Mouse (Mus musculus): ENCODE measurements around the gene Dop1a.

Dop1a gene

DNA sequence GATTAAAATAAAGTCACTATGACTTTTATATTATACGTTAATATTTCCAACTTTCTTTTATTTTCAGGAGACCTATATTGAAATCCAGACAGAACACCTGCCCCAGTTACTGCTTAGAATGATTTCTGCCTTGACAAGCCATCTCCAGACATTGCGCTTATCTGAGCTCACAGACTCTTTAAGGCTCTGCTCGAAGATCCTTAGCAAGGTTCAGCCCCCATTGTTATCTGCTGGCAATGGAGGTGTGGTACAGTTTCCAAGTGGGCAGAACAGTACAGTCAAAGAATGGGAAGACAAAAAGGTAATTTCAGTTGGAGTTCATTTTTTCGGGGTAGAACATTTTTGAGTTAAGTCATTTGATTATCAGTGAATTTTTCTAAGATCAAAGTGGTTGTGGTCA, 40.5 kb downstream of the Dop1a start:
- no peak for DNase-seq

DNA sequence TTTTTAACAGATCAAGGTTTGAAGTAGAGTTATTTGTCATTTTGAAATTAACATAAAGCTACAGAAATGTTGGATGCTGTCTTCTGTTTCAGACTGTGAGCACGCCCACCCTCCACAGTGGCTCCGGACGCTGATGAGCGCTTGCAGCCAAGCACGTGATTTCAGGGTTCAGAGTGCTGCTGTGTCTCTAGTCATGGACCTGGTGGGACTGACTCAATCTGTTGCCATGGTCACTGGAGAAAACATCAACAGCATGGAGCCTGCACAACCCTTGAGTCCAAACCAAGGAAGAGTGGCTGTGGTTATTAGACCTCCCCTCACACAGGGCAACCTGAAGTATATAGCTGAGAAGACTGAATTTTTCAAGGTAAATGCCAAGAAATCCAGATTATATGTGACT, 46.8 kb downstream of the Dop1a start:
- DNase-seq, result no peak

DNA sequence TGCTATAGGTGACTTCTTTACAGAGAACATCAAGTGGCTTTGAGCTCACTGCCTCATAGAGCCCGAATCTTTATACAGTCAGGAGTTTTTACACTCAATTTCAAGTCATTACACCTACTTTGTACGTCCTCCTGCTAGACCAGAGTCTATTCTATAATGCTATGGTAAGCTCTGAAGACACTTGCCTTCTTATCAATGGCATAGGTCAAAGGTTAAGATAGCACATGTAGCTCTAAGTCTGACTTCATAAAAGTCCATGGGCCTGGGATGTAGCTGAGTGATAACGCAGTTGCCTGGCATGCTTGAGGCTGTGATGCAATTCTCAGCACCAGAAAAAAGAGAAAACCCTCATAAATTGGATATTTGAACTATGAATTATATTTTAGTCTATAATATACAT, 47.4 kb downstream of the Dop1a start:
- no peak for DNase-seq

DNA sequence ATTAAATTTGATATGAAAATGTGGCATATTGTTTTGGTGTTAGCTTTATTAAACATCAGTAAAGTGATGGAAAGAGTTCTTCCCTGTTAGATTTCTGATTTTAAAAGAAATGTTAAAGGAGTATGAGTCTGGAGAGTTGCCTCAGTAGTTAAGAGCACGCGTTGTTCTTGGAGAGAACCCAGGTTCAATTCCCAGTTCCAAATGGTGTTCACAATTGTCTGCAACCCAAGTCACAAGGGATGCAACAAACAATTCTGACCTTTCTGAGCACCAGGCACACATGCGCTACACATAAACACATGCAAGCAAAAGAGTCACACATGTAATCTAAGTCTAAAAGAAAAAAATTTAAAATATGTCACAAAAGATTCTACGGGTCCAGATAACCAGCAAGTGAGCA, 47.8 kb downstream of the Dop1a start:
- DNase-seq, result no peak

DNA sequence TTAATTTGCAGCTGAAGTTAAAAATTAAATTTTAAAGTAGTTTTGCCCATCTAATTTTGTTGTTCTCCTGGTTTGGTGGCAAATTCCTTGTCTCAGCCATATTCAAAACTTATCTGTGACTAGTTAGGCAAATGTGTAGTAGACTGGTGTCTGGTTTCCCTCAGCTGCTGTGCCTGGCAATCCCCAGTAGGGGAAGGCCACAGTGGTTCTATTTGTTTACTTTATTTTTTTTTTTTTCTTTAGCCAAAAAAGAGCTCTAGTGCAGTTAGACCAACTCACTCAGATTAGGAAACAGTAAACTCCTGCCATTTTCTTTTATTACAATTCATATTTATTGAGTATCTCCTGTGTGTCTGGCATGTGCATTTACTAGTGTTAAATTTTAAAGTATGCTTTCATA, 55.4 kb downstream of the Dop1a start:
- DNase-seq, result no peak

DNA sequence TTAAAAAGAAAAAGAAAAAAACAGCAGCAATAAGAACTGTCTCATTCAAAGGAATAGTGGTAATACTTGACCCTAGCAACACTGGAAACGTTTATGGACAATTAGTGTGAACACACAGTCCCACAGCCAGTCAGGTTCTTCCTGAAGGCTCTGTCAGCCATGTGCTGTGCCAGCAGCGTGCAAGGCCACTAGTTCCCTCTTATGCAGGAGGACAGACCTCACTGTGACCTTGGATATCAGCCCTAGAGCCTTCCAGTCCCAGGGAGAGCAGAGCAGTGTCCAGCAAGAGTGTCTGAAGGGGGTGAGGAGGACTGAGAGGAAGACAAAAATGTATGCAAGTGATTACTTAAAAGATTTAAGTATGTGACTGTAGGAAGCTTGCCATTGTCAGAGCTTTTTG, 58.6 kb downstream of the Dop1a start:
- no peak for DNase-seq

DNA sequence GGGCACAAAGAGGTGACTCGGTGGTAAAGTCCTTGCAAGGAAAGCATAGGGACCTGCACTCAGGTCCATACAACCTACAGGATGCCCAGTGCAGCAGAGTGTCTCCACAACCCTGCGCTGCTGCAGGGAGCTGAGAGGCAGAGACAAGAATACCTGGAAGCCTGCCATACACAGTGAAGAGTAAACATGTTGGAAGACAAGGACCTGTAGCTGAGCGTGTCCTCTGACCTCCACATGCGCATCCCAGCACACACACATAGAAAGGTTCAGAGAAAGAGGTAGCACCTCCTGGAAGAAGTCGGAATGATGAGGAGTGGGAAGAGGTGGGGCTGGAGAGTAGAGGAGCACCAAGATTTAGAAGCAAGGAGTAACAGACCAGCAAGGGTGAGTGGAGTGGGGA, 67.1 kb downstream of the Dop1a start:
- no peak for DNase-seq

DNA sequence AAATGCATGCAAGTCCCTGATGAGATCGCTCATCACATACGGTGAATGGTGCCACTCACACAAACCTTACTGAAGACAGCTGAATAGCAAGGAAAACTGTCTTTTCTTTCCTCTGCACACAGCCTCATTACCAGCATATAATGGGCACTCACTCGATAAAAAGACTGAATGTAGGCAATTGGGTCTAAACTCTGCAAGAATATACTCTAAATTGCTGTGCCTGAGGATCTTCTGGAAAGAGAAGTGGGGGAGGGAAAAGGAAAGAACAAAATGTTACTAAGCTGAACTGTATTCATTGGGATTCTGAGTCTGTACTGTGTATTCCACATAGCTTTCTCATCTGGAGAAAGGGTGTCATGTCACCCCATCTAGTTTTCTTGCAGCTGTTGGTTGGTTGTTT, 76.5 kb downstream of the Dop1a start:
- DNase-seq, result no peak

DNA sequence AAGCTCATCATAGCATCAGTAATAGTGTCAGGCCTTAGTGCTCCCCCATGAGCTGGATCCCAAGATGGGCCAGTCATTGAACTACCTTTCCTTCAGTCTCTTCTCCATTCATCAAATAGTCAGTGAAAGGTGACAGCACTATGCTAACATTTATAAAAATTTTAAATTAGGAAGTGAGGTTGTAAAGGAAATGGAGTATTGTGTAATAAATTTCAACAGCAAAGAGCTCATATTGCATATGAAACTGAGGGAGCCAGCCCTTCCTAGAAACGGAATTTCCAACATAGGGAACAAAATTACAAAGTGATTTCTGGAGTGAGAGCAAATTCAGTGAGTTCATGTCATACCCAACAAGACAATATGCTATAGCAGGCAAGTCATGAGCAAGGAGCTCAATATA, 77.6 kb downstream of the Dop1a start:
- no peak for DNase-seq

DNA sequence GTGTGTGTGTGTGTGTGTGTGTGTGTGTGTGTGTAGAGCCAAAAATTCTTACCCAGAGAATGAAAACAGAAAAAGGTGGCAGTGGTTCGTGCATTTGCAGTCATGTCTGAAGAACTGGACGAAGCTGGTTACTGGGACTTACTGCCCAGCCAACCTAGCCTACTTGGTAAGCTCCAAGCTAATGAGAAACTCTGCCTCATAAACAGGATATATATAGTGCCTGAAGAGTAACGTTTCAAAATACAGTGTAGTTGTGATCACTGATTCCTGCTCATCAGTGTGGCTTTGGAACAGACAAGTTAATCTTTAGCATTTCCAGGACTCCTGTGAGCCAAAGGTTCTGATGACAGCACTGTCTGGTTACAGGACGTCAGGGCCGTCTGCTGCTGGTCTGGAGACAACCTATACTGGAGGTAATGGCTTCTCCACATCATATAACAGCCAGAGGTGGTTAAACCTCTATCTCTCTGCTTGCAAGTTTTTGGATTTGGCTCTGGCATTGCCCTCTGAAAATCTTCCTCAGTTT, 82.7 kb downstream of the Dop1a start:
- DNase-seq, result no peak

DNA sequence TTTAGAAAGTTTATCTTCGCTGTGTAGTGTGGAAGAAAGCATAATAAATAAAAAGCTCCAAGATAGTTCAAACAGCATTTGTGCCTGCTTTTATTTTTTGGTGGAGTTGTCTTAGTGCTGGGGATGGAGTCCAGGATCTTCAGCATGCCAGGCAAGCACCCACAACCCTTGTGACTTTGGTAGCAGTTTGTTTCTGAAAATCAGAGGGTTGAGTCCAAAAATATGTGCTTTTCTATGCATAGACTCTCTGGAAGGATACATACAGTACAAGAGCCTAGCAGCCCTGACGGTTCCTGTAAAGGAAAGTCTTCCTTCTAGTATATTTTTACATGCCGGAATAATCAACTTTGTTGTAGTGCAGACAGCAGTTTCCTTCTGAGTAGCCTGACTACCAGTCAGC, 83.8 kb downstream of the Dop1a start:
- no peak for DNase-seq

DNA sequence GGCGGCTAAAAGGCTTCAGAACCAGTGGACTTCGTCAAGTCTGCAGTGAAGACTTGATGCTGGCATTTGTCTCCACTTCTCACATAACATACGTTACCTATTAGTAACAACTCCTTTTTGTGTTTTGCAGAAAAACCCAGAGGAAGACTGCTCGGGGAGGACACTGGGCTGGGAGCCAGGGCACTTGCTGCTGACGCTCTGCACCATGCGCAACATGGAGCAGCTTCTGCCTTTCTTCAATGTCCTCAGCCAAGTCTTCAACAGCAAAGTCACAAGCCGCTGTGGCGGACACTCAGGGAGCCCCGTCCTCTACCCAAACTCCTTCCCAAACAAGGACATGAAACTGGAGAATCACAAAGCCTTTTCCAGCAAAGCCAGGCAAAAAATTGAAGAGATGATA, 86.9 kb downstream of the Dop1a start:
- no peak for DNase-seq

DNA sequence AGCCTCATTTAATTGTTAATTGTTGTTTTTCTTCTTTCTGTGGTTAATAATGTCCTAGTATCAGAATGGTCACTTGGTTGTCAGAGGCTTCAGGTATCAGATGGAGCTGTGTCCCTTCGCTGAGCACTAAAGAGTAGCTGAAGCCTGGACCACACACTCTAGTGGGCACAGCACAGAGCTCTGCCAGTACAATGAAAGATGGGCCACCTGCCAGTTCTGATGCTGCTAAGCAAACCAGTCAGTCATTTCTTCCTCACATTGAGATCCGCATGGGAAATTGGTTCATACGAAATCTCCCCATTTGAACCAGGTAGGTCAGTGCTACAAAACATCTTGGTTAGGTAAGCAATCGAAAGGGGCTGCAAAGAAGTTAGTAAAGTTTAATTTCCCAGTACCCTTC, 87.7 kb downstream of the Dop1a start:
- DNase-seq, result no peak

DNA sequence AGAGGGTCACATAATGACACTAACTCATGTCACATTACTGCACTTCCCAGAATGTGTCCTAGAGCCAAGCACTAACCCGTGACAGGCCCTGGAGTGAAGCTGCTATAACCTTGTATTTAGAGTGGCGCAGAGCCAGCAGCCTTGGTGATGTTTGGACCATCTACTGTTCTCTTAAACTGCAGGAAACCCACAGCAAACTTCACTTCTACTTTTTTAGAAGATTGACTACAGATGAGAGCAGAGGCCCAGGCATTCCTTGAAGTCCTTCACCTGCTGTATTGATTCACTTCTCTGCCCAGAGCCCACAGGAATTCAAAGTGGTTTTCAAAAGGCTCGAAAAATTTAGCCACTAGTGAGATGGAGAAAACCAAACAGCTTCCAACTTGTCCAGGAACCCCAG, 93.6 kb downstream of the Dop1a start:
- no peak for DNase-seq

DNA sequence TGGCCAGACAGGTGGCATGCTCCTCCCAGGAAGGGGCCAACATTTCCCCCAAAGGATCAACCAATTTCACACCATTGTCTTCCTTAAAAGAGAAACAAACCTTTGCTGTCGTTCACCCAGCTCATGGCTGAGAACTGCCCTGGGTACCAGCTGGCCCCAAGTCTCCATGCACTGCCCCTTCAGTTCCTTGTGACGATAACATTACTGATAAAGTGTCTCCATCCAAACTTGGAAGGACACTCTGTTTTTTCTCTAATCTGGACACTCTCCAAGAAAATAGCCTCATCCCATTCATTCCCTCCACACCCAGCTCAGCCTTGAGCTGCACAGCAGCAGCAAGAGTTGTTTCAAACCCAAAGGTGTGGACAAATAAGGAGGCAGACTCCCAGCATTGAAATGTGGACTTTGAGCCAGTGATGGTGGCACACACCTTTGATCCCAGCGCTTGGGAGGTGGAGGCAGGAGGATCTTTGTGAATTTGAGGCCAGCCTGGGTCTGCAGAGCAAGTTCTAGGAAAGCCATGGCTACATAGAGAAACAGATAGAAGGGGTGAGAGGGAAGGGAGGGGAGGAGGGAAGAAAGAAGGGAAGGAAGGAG, 102.5 kb downstream of the Dop1a start:
- no peak for DNase-seq

DNA sequence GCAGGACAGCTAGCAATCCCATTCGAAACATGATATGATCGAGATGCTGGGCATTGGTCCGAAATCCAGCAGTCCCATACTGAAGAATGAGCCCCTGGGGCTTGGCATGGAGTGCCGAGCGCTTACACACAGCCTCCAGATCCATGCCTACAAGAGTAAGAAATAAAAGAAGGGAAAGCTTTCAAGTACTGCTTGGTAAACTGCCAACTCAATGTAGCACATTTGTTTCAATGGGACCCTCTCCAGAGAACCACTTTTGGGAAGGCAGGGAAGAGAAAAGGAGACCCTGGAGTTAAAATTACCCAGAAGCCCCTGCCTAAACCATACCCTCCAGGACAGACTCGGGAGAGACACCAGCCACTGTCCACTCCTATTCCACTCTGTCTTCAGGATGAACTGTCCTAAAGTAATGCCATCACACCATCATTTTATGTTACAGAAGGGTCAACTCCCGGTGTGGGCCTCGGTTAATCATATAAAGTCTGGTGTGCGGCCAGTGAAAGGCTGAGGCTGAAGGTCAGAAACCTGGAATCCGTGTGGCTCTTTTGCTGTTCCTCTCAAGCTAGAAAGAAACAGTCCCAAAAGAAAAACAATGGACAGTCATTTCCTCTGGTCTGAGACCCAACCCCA, 103.4 kb downstream of the Dop1a start:
- no peak for DNase-seq

DNA sequence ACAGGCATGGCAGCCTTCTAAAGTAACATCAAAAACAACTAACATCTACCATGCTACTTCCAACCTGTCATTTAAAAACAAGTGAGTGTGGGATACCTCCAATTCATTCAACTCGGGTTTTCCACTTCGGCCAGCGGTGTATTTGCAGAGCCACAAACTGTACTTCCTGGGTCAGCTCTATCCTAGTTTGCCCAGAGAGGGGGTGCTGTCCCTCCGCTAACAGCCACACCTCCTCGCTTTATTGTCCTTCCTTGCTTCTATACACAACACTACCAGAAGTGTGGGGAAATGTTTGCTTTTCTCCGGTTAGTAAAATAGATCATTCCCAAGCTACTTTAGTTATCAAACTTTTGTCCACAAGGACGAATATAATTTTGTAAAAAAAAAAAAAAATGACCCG, 104.0 kb downstream of the Dop1a start:
- DNase-seq, result no peak

DNA sequence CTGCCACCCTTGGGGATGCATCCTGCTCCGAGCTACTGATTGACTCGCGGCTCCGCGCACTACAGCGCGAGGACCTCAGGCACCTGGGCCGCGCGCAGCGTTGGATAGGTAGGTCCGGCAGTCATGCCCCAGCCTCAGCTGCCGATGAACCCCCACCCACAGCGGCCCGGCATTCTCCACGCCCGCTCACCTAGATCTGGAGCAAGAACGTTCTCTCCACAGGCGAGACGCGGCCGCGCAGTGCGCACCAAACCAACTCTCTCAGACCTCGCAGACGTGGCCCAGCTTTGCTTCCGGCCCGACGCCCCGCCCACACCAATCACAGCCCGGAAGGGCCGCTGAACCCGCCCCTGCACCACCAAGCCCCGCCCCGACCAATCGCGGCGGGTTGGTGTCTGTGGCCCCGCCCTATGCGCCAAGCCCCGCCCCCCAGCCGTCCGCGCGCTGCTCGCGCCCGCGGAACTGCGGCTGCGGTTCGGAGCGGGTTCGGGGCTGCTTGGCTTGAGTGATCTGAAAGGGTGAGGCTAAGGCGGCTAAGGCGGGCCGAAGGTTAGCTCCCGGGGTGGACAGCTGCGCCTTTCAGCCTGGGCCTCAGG, 104.7 kb downstream of the Dop1a start, which contains the start of the genes Pgm3 and Rwdd2a:
Gene Pgm3, minus strand, starts transcription at position 303 of the 596 bp plus-strand sequence.
Gene Rwdd2a, plus strand, starts transcription at position 452 of the 596 bp plus-strand sequence.
- peak; percentile 98 for DNase-seq

DNA sequence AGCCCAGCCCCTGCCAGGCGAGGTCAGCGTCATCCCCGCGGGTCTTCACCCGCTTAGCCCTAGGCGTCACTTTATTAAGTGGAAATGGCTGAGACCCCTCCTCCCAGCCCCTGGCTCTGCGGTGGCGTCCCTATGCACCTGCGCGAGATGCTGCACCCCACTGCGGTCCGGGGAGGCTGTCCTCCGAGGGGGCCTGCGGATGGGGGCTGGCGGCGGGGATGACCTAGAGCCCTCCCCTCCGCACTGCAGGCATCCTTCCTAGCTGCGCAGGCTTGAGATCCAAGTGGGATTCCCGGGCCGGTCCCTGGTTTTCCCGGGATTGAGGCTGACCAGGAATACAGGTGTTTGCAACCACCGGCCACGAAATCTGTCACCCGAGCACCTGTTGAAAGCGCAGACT, 105.2 kb downstream of the Dop1a start:
- DNase-seq, result peak; percentile 70

DNA sequence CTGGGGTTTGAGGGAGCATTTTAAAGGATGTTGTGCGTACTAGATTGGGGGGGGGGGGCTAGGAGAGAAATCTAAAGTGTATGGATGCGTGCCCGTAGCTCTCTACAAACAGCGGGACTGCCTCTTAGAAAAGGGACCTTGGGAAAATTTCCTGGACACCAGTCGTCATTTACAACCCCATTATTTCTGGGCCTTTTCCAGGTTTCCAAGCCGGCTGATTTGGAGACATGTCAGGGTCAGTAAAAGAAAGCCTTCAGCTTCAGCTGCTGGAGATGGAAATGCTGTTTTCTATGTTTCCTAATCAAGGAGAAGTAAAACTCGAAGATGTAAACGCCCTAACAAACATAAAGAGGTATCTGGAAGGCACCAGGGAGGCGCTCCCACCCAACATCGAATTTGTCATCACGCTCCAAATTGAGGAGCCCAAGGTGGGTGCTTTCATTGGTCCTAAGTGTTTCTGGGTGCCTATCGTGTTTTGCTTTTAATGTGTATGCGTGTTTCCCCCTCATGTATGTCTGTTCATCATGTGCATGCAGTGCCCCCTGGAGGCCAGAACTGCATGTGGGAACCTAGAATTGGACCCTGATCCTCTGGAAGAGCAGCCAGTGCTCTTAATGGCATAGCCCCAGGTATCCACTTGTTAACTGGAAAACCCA, 105.8 kb downstream of the Dop1a start:
- DNase-seq, result peak; percentile 91

DNA sequence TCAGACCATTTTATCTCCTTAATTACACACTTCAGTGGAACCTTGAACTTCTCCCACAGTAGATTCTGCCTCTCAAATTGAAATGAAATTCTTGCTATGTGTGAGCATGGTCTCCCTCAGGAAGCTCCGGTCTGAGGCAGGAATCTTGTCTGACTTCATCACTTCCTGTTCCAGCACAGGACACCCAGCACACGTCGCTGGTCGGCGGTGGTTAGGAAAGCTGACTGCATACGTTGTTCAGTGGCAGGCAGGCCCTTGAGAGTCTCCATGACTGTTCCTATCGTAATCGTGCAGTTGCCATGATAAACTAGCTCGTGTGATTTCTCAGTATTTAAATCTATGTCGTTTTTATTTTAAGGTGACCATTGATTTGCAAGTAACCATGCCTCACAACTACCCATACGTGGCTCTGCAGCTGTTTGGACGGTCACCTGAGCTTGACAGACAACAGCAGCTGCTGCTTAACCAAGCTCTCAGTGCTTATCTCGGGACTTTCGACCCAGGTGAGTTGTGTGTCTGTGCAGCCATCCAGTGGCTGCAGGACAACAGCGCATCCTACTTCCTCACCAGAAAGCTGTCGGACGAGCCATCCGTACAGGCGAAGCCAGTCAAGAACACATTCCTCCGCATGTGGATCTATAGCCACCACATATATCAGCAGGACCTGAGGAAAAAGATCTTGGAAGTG, 106.8 kb downstream of the Dop1a start:
- no peak for DNase-seq

DNA sequence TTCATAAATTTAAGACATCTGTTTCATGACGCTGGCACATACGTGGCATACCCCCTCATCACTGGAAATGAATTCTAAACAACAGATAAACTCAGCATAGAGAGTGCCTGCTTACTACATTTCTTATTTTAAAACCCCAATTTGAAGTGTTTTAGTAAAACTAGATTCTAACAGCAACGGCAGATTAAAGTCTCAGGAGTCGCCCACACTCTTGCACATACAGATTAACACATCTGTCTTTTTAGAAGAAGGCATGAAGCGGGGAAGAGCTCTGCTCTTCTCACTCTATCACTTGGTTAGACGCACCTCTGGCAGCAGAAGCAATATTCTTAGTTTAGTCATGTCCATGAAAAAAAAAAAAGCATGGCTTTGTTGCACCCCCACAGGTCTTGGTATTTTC, 108.2 kb downstream of the Dop1a start:
- no peak for DNase-seq

DNA sequence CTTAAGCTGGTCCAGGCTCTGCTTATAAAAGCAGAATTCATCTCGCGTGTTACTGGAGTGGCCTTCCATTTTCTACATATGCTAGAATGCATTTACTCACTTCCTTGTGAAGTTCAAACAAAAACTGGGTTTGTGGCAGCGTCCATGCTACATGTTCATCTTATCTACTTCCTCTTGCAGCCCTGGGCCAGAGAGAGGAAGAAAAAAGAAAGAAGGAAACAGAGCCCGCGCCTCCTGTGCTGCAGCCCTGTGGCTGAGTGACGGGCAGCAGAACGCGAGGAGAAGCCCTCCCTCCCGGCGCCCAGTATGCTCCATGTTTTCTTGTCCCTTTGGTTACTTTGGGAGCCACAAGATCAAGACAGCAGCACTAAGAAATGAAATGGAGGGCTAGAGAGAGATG, 112.7 kb downstream of the Dop1a start:
- DNase-seq, result peak; percentile 28

Measured in thymus, postnatal 14 days (tissue).